Mouse (Mus musculus): ENCODE data around the gene Ncoa1. TPM values are rescaled to one million over a fixed set of nuclear protein-coding genes. Genes with fewer than 3 reads are reported as not detected.

The Ncoa1 gene
- polyA plus RNA-seq, 1 experiment, result 3.2 TPM

- TF ChIP-seq GATA1 (IDR thresholded peaks at IDR 0.05; ENCODE audit: low read length), result no peak
These were observed 243.1 kb downstream of the Ncoa1 start, which contains the start of the genes Ptrhd1 and Cenpo for GRCm38 (mm10) chr12:4233572-4234508. TSS of gene Ptrhd1 (plus strand) at chr12:4234027. TSS of gene Cenpo (minus strand) at chr12:4234294.

GRCm38 (mm10) chr12:4232777-4233176, 244.2 kb downstream of the Ncoa1 start:
- no peak for TF ChIP-seq GATA1 (IDR thresholded peaks at IDR 0.05; ENCODE audit: low read length)

GRCm38 (mm10) chr12:4230156-4230555, 246.8 kb downstream of the Ncoa1 start:
- TF ChIP-seq GATA1 (IDR thresholded peaks at IDR 0.05; ENCODE audit: low read length), result no peak

- no peak for TF ChIP-seq GATA1 (IDR thresholded peaks at IDR 0.05; ENCODE audit: low read length)
These were observed 264.1 kb downstream of the Ncoa1 start for GRCm38 (mm10) chr12:4212908-4213307.

GRCm38 (mm10) chr12:4211174-4211573, 265.8 kb downstream of the Ncoa1 start:
- no peak for TF ChIP-seq GATA1 (IDR thresholded peaks at IDR 0.05; ENCODE audit: low read length)

GRCm38 (mm10) chr12:4209196-4209595, 267.8 kb downstream of the Ncoa1 start:
- TF ChIP-seq GATA1 (IDR thresholded peaks at IDR 0.05; ENCODE audit: low read length), result no peak

- no peak for TF ChIP-seq GATA1 (IDR thresholded peaks at IDR 0.05; ENCODE audit: low read length)
These were observed 268.4 kb downstream of the Ncoa1 start for GRCm38 (mm10) chr12:4208405-4209133.

GRCm38 (mm10) chr12:4206106-4206505, 270.9 kb downstream of the Ncoa1 start:
- TF ChIP-seq GATA1 (IDR thresholded peaks at IDR 0.05; ENCODE audit: low read length), result no peak

- no peak for TF ChIP-seq GATA1 (IDR thresholded peaks at IDR 0.05; ENCODE audit: low read length)
These were observed 274.8 kb downstream of the Ncoa1 start for GRCm38 (mm10) chr12:4202206-4202605.

- TF ChIP-seq GATA1 (IDR thresholded peaks at IDR 0.05; ENCODE audit: low read length), result no peak
These were observed 275.4 kb downstream of the Ncoa1 start for GRCm38 (mm10) chr12:4201454-4202200.

- no peak for TF ChIP-seq GATA1 (IDR thresholded peaks at IDR 0.05; ENCODE audit: low read length)
These were observed 277.7 kb downstream of the Ncoa1 start for GRCm38 (mm10) chr12:4199271-4199670.

GRCm38 (mm10) chr12:4198702-4199101, 278.3 kb downstream of the Ncoa1 start:
- TF ChIP-seq GATA1 (IDR thresholded peaks at IDR 0.05; ENCODE audit: low read length), result no peak

Other genes with a start within 250 kb of the Ncoa1 start
- 2.0 and 3.0 TPM in 2 replicates for gene Ptrhd1, start 243.2 kb downstream of the Ncoa1 start, polyA plus RNA-seq (2012)
- gene Cenpo, start 242.9 kb downstream of the Ncoa1 start, polyA plus RNA-seq (2012), result 3.6 and 3.7 TPM in 2 replicates
- 9.9 and 10.5 TPM in 2 replicates for gene Itsn2, start 115.5 kb upstream of the Ncoa1 start, polyA plus RNA-seq (2012)
- not detected in 2 replicates for gene Gm3625, start 115.7 kb upstream of the Ncoa1 start, polyA plus RNA-seq (2012)